Mouse (Mus musculus): ENCODE measurements around the gene Slc2a4. TPM values are rescaled to one million over a fixed set of nuclear protein-coding genes. Genes with fewer than 3 reads are reported as not detected.
"Not testable (repeated sequence)": the region's sequence is repeated elsewhere in the genome, so short reads cannot be mapped to it uniquely, and the experiment has no call there.

Slc2a4 gene
- total RNA-seq, 2 experiments from 2014 or later: 402 to 439 TPM

GRCm38 (mm10) chr11:69970775-69971174 lies 22.8 kb upstream of the Slc2a4 start:
- DNase-seq: no peak

GRCm38 (mm10) chr11:69970222-69970621 lies 22.2 kb upstream of the Slc2a4 start:
- DNase-seq: no peak

GRCm38 (mm10) chr11:69968793-69969192 lies 20.8 kb upstream of the Slc2a4 start:
- DNase-seq: no peak

- no peak for DNase-seq
Observed at GRCm38 (mm10) chr11:69966860-69967517, 19.0 kb upstream of the Slc2a4 start.

GRCm38 (mm10) chr11:69966006-69966859 lies 18.2 kb upstream of the Slc2a4 start:
- peak in 1 of 2 experiments; percentile 29 for DNase-seq

- DNase-seq: no peak
Observed at GRCm38 (mm10) chr11:69965271-69966005, 17.4 kb upstream of the Slc2a4 start.

GRCm38 (mm10) chr11:69964650-69965270 lies 16.8 kb upstream of the Slc2a4 start, which contains the start of gene Cldn7:
Gene Cldn7, plus strand, starts transcription at chr11:69964779.
- DNase-seq: no peak

GRCm38 (mm10) chr11:69961841-69962240 lies 13.9 kb upstream of the Slc2a4 start:
- DNase-seq: no peak

- no peak for DNase-seq
Observed at GRCm38 (mm10) chr11:69960616-69961015, 12.6 kb upstream of the Slc2a4 start.

- DNase-seq: no peak
Observed at GRCm38 (mm10) chr11:69956218-69956617, 8.2 kb upstream of the Slc2a4 start.

- not testable (repeated sequence) for DNase-seq
Observed at GRCm38 (mm10) chr11:69955618-69956017, 7.6 kb upstream of the Slc2a4 start.

- no peak for DNase-seq
Observed at GRCm38 (mm10) chr11:69953267-69953915, 5.4 kb upstream of the Slc2a4 start.

- DNase-seq: no peak
Observed at GRCm38 (mm10) chr11:69952274-69952673, 4.3 kb upstream of the Slc2a4 start.

- DNase-seq: no peak
Observed at GRCm38 (mm10) chr11:69950807-69951459, 2.9 kb upstream of the Slc2a4 start.

GRCm38 (mm10) chr11:69948763-69949150 lies 769 bp upstream of the Slc2a4 start:
- peak; percentile 90 to 96 for DNase-seq

GRCm38 (mm10) chr11:69947337-69948065 lies 487 bp downstream of the Slc2a4 start:
- DNase-seq: peak; percentile 66 to 83

GRCm38 (mm10) chr11:69945997-69946891 lies 1.7 kb downstream of the Slc2a4 start:
- DNase-seq: no peak

GRCm38 (mm10) chr11:69945216-69945615 lies 2.8 kb downstream of the Slc2a4 start:
- peak in 1 of 2 experiments; percentile 26 for DNase-seq

GRCm38 (mm10) chr11:69940962-69941361 lies 7.0 kb downstream of the Slc2a4 start:
- DNase-seq: peak in 1 of 2 experiments; percentile 21
